Mouse (Mus musculus) forebrain, embryonic 14.5 days (tissue): Measurements from ENCODE around the gene Car9. TPM values are rescaled to one million over a fixed set of nuclear protein-coding genes. Genes with fewer than 3 reads are reported as not detected.
"Not testable (repeated sequence)": the region's sequence is repeated elsewhere in the genome, so short reads cannot be mapped to it uniquely, and the experiment has no call there.

Source experiments
- ATAC-seq: fragments of 200-750 bp; cut with Nextera tagmentation; 2 replicates; pipeline ENCODE4 v1.8.0; 2017; ENCODE audit warnings: mild to moderate bottlenecking, moderate library complexity
- DNase-seq: peaks from one replicate; pipeline ENCODE4 v3.0.0-alpha.2; 2015; ENCODE audit warnings: low spot score
- H3K27ac ChIP-seq: fragments of 300-500 bp; sonication (generic); 2 replicates; pipeline ENCODE4 v1.5.1; 2014; ENCODE audit warnings: low read depth, mild to moderate bottlenecking, control low read depth, low read length, moderate library complexity
- H3K27me3 ChIP-seq: fragments of 300-500 bp; sonication (generic); replicated peaks from 2 replicates; pipeline ENCODE4 v1.6.1; 2014; ENCODE audit warnings: low read length, control low read depth, mixed read lengths; ENCODE audit not compliant: control insufficient read depth, insufficient read depth
- H3K36me3 ChIP-seq: fragments of 300-500 bp; sonication (generic); 2 replicates; pipeline ENCODE4 v1.6.1; 2014; ENCODE audit warnings: low read length, control low read depth; ENCODE audit not compliant: control insufficient read depth, insufficient read depth
- H3K4me1 ChIP-seq: fragments of 300-500 bp; sonication (generic); 2 replicates; pipeline ENCODE4 v1.6.1; 2014; ENCODE audit warnings: antibody characterized with exemption, low read length, control low read depth; ENCODE audit not compliant: control insufficient read depth, insufficient read depth
- H3K4me2 ChIP-seq: fragments of 300-500 bp; sonication (generic); 2 replicates; pipeline ENCODE4 v1.6.1; 2014; ENCODE audit warnings: mild to moderate bottlenecking, control low read depth, low read length
- H3K4me3 ChIP-seq: fragments of 300-500 bp; sonication (generic); 2 replicates; pipeline ENCODE4 v1.5.1; 2014; ENCODE audit warnings: low read depth, low read length, control low read depth
- H3K9ac ChIP-seq: fragments of 300-500 bp; sonication (generic); 2 replicates; pipeline ENCODE4 v1.6.1; 2014; ENCODE audit warnings: mild to moderate bottlenecking, low read length, control low read depth, moderate library complexity
- H3K9me3 ChIP-seq: fragments of 300-500 bp; sonication (generic); replicated peaks from 2 replicates; pipeline ENCODE4 v1.6.1; 2016; ENCODE audit warnings: low read length, control low read depth, mixed read lengths; ENCODE audit not compliant: control insufficient read depth
- WGBS: fragments of 180-500 bp; shearing (Covaris S2); extraction: QIAGEN DNeasy Blood & Tissue Kit; methylation state at CpG from one replicate; pipeline ENCODE4 v1.1.7; 2014; 5-methylcytosine and 5-hydroxymethylcytosine counted together
- polyA plus RNA-seq: library from polyadenylated mRNA; unstranded; fragments of >200 nt; fragmentation: Nextera tagmentation; extraction: Ambion mirVana; gene quantifications from 2 replicates; pipeline ENCODE4 v1.2.1, GENCODE M21; 2014

The Car9 gene
- polyA plus RNA-seq, 1 experiment from 2014 or later, result not detected

DNA sequence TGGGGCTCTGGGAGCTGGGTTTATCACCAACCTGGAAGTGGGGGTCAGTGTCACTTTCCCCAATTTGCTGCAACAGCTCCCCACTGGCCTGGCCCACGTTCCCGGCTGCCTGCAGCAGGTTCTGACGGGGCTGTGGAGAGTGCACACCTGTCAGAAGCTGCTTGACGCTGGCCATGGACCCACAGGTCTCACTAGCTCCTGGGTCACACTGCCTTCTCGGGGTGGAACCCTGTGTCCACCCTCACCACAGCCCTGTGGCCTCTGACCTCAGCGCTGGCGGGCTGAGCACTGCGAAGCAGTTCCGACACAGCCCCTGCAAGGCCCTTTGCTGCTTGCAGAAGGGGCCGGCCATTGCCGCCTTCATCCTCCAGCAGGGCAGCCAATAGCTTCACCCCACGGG is 42.3 kb downstream of the Car9 start:
- 94% methylated on average over 12 of the region's 12 CpGs for WGBS
- no peak for ATAC-seq
- no peak overlapping the region for H3K4me3 ChIP-seq
- no peak overlapping the region for H3K9ac ChIP-seq
- no peak overlapping the region for H3K4me2 ChIP-seq
- no peaks in the 10 kb centered on the region for H3K27me3 ChIP-seq
- no peak overlapping the region for H3K27ac ChIP-seq
- no peak for DNase-seq
- H3K9me3 ChIP-seq, result no peaks in the 10 kb centered on the region
- peaks cover 100% of the 10 kb centered on the region for H3K36me3 ChIP-seq
- no peaks in the 10 kb centered on the region for H3K4me1 ChIP-seq

DNA sequence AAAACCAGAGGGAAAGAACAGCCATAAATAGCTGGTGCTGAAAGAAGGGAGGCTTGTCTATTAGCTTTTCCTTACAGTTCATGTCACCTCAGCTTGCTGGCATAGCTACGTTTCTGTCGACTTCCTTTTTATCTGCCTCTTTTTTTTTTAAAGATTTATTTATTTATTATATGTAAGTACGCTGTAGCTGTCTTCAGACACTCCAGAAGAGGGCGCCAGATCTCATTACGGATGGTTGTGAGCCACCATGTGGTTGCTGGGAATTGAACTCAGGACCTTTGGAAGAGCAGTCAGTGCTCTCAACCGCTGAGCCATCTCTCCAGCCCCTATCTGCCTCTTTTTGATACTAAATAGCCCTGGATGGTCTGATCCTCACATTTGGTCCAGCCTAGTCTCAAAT is 45.1 kb downstream of the Car9 start:
- not testable (repeated sequence) for ATAC-seq, H3K4me2 ChIP-seq
- WGBS, result 88% methylated on average over 6 of the region's 6 CpGs

DNA sequence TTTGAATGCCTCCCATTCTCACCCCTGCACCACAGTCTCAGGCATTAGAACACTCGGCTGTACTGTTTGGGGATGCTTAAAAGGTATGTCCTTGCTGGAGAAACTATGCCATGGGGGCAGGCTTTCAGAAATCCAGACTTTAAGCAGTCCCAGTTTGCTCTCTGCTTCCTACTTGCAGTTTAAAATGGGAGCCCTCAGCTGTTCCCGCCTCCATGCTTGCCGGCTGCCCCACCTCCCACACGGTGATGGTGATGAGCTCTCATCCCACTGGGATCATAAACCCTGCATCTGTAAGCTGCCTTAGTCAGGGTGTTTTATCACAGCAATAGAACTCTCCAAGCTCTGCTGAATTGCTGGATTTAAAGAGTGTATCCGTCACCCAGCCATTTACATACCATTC is 45.7 kb downstream of the Car9 start:
- H3K36me3 ChIP-seq, result peaks cover 95% of the 10 kb centered on the region
- H3K4me1 ChIP-seq, result no peaks in the 10 kb centered on the region
- H3K27ac ChIP-seq, result no peak overlapping the region
- H3K4me3 ChIP-seq, result no peak overlapping the region
- H3K9ac ChIP-seq, result no peak overlapping the region
- ATAC-seq (no peak), DNase-seq (no peak)
- no peaks in the 10 kb centered on the region for H3K9me3 ChIP-seq
- H3K27me3 ChIP-seq, result no peaks in the 10 kb centered on the region
- H3K4me2 ChIP-seq, result no peak overlapping the region
- WGBS, result 99% methylated on average over 5 of the region's 5 CpGs

More for the DNA sequence above, 45.1 kb downstream of the Car9 start:
- H3K27ac ChIP-seq, DNase-seq, H3K4me1 ChIP-seq, H3K9ac ChIP-seq, H3K9me3 ChIP-seq, H3K27me3 ChIP-seq, H3K4me3 ChIP-seq: not testable (repeated sequence)
- H3K36me3 ChIP-seq, result peaks cover 99% of the 10 kb centered on the region

- no peak overlapping the region for H3K9ac ChIP-seq
- no peak overlapping the region for H3K4me3 ChIP-seq
- H3K4me2 ChIP-seq, result no peak overlapping the region
- no peak for ATAC-seq
- no peak for DNase-seq
- H3K27me3 ChIP-seq, result no peaks in the 10 kb centered on the region
- no peaks in the 10 kb centered on the region for H3K9me3 ChIP-seq
- H3K27ac ChIP-seq, result no peak overlapping the region
- H3K36me3 ChIP-seq, result peaks cover 80% of the 10 kb centered on the region
- H3K4me1 ChIP-seq, result no peaks in the 10 kb centered on the region
Observed at GRCm38 (mm10) chr4:43553891-43554290, 47.1 kb downstream of the Car9 start.

- Histone ChIP-seq H3K4me3 (no peak overlapping the region), H3K4me2 (no peak overlapping the region), H3K9me3 (no peaks in the 10 kb centered on the region), H3K27ac (no peak overlapping the region), H3K27me3 (no peaks in the 10 kb centered on the region), H3K36me3 (peaks cover 60% of the 10 kb centered on the region), H3K4me1 (peaks cover 3% of the 10 kb centered on the region), H3K9ac (no peak overlapping the region)
- ATAC-seq (no peak), DNase-seq (no peak)
- 96% methylated on average over 7 of the region's 7 CpGs for WGBS
Observed at GRCm38 (mm10) chr4:43555926-43556325, 49.2 kb downstream of the Car9 start.

- Histone ChIP-seq H3K4me2 (0 out of 2 replicates have a peak overlapping the region, but pooled peaks have one; percentile 21), H3K36me3 (peaks cover 38% of the 10 kb centered on the region), H3K4me3 (no peak overlapping the region), H3K4me1 (peaks cover 11% of the 10 kb centered on the region), H3K9me3 (no peaks in the 10 kb centered on the region), H3K9ac (no peak overlapping the region; the same call in 1 of the 2 replicates), H3K27ac (no peak overlapping the region), H3K27me3 (no peaks in the 10 kb centered on the region)
- ATAC-seq (no peak), DNase-seq (no peak)
- WGBS, result 67% methylated on average over 5 of the region's 5 CpGs
Observed at GRCm38 (mm10) chr4:43558028-43558630, 51.4 kb downstream of the Car9 start.

DNA sequence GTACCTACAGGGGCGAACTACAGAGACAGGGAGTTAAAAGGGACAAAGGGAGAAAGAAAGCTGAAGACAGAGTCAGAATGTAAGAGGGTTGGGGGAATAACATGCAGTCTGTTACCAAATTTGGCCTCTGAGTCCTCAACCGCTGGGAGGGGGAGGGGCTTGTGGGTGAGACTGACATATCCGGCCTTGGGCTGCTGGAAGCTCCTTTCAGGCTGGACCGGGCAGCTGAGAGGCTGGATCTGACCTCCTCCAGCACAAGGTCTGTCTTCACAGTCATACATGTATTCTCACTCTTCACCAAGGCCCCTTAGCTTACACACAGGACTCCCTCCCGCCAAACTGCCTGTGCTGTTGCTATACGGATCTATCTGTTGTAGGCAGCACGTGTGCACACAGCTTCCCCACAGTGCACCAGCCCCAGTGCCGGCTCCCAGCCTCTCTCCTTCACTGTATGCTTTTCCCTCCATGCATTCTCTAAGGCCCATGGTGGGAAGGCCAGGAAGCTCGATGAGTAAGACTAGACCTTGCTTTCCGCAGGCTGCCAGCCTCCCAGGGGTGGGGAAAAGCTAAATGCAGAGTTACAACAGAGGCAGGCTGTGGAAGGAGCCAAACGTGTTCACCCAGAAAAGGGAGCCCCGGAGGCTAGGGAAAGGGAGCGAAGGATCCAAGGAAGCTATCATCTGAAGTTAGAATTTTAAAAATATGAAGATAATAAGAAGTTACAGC is 52.0 kb downstream of the Car9 start:
- DNase-seq (peak; percentile 8), ATAC-seq (no peak)
- H3K4me2 ChIP-seq, result peak overlapping the region; percentile 21
- H3K4me1 ChIP-seq, result peaks cover 18% of the 10 kb centered on the region
- peaks cover 31% of the 10 kb centered on the region for H3K36me3 ChIP-seq
- H3K27me3 ChIP-seq, result no peaks in the 10 kb centered on the region
- WGBS, result 40% methylated on average over 13 of the region's 13 CpGs
- H3K9me3 ChIP-seq, result no peaks in the 10 kb centered on the region
- H3K4me3 ChIP-seq, result no peak overlapping the region
- no peak overlapping the region for H3K27ac ChIP-seq
- peak overlapping the region; percentile 33; the same call in 1 of the 2 replicates for H3K9ac ChIP-seq

DNA sequence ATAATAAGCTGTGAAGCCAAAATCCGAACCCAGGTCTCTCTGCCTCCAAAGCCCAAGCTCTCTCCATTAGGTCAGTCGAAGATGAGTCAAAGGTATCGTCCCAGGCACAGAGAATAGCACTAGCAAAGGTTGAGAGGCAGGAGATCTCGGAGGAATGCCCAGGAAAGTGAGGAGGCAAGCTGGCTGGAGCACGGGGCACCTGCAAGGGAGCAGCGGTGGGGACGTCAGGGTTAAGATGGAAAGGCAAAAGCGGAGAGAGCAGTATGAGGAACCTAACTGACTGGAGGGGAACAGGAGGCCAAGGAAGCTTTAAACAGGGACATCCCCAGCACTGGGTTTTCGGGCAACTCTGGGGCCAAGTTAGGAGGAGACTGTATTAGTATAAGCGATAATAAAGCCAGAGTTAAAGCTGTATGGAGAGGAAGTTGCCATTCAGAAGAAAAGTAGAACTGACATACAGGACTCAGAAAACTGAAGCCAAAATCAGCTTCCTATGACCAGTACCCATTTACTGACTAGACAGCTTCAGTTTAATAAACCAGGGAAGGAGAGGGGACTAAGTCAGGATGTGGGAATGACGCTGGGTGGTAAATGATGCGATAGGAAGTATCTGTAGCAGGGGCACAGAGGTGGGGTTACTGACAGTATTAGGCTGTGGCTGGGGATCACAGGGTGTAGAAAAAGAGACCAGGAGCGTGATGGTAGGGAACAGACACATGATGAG is 52.9 kb downstream of the Car9 start:
- no peak overlapping the region for H3K9ac ChIP-seq
- H3K27me3 ChIP-seq, result no peaks in the 10 kb centered on the region
- DNase-seq (no peak), ATAC-seq (no peak)
- H3K27ac ChIP-seq, result no peak overlapping the region
- H3K4me2 ChIP-seq, result no peak overlapping the region
- H3K36me3 ChIP-seq, result peaks cover 24% of the 10 kb centered on the region
- H3K4me1 ChIP-seq, result peaks cover 21% of the 10 kb centered on the region
- no peak overlapping the region for H3K4me3 ChIP-seq
- no peaks in the 10 kb centered on the region for H3K9me3 ChIP-seq
- WGBS, result 87% methylated on average over 13 of the region's 13 CpGs

DNA sequence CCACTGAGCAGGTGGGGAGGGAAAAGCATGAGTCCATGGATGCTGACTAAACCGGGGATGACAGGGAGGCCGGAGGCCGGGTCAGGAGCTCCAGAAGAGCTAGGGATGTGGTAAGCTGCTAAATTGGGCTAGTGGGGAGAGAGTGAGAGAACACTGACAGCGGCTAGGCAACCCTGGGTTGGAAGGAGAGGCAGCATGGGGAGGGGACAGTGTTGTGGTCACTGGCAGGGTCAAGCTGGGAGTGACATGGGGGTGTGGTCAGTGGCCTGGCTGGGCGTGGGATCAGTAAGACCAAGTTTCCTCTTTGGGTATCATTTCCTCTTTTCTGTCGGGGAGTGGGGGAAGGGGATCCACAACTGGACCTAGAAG is 53.5 kb downstream of the Car9 start:
- no peak for DNase-seq
- no peaks in the 10 kb centered on the region for H3K27me3 ChIP-seq
- H3K27ac ChIP-seq, result no peak overlapping the region
- H3K9ac ChIP-seq, result no peak overlapping the region
- no peak overlapping the region for H3K4me3 ChIP-seq
- ATAC-seq, result no peak
- H3K4me2 ChIP-seq, result peak overlapping the region; percentile 89; the same call in 1 of the 2 replicates
- peaks cover 21% of the 10 kb centered on the region for H3K4me1 ChIP-seq
- peaks cover 24% of the 10 kb centered on the region for H3K36me3 ChIP-seq
- H3K9me3 ChIP-seq, result no peaks in the 10 kb centered on the region
- 65% methylated on average over 6 of the region's 6 CpGs for WGBS
